Mouse (Mus musculus): ENCODE data around the gene Bmper.

- no peak for TF ChIP-seq CTCF (IDR thresholded peaks at IDR 0.05; ENCODE audit: low read depth)
- TF ChIP-seq EP300 (optimal IDR thresholded peaks at IDR 0.05), result no peak
These were observed 118.4 kb downstream of the Bmper start for GRCm38 (mm10) chr9:23341246-23341645.

Data from stomach, postnatal 0 days (tissue).